ENCODE assay signal across 18 mouse cellular contexts in the genomic region with DNA sequence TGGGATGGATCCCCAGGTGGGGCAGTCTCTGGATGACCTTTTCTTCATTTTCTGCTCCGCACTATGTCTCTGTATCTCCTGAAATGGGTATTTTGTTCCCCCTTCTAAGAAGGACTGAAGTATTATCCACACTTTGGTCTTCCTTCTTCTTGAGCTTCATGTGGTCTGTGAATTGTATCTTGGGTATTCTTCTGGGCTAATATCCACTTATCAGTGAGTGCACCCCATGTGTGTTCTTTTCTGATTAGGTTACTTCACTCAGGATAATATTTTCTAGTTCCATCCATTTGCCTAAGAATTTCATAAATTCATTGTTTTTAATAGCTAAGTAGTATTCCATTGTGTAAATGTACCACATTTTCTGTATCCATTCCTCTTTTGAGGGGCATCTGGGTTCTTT. TPM values are rescaled to one million over a fixed set of nuclear protein-coding genes. Genes with fewer than 3 reads are reported as not detected.
"Had no signal": no experiment of that assay in that cellular context is flagged by ENCODE, and none has a peak within 500 bp of the region (broad histone marks: within the 10 kb centered on the region; RNA-seq: fewer than 3 reads in every experiment).

No protein-coding gene starts in this region.

RNA-seq across cellular contexts. Expression of a gene that starts 33.7 kb away (rescaled TPM):
- total RNA-seq: gastrocnemius, adult 2 months; gastrocnemius, postnatal 10 days; gastrocnemius, postnatal 25 days; gastrocnemius, postnatal 4 days; granulocyte monocyte progenitor cell, adult 5-6 weeks; heart, adult 18-20 months; heart, adult 8-10 months; heart, postnatal 10 days; heart, postnatal 25 days; heart, postnatal 4 days; layer of hippocampus, adult 2 months; layer of hippocampus, postnatal 10 days; layer of hippocampus, postnatal 25 days; left cerebral cortex, adult 2 months; left cerebral cortex, postnatal 14 days; left cerebral cortex, postnatal 36 days had no signal
- polyA plus RNA-seq: frontal cortex, adult 2 months; hindbrain, embryonic 14.5 days had no signal
